In the genomic region with DNA sequence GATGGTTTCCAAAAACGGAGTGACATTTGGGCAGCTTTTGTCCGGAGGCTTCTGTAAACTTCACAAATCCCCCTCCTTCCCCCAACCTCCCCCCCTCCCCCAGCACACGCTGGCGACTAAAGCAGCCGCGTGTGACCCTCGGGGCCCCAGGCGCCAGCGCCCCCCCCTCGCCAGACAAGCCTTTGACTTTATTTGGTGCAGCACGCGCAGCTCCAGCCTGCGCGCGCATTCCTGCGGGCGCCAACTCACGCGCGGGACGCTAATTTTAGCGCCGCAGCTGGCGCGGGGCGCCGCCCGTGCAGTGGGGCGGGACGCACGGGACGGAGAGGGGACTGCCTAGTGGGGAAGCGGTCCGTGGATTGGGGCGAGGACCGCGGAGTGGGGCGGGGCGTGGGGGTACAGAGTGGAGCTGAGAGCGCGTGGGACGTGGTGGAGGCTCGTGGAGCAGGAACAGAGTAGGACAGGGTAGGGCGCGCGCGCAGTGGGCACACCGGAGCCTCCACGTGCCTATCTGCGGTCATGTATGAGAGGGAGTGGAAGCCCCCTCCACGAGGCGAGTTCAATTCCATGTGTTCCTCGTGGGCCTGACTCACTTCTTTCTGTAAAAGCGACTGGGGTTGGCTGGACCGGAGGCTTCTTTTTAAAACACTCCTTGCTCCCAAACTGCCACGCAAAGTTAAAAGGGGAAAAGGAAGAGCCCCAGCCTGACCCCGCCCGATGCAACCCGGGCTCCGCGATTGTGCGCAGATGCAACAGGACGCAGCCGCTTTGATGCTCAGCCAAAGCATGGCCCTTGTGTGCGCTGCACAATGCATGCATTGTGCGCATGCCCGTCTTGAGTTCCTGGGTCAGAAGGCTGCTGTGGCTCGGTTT, we compare ENCODE assay signal across 8 mouse cellular contexts. TPM values are rescaled to one million over a fixed set of nuclear protein-coding genes. Genes with fewer than 3 reads are reported as not detected.
A peak's percentile ranks its signal among the peaks of the same experiment; 100 is the strongest.
DNase-seq lines count a peak whose midpoint lies in the region.

No protein-coding gene starts in this region.

- peaks cover 65% of the 10 kb centered on the region for H3K36me3 ChIP-seq in megakaryocyte, embryonic 14.5 days (replicated peaks; ENCODE audit: low read length)

- peak overlapping the region; percentile 93 for H3K4me3 ChIP-seq in megakaryocyte, embryonic 14.5 days (replicated peaks)

- peak; percentile 63 to 67 for DNase-seq in adrenal gland, adult 18-20 months (ENCODE audit: low spot score in 2 of 2)
- DNase-seq in embryo, embryonic 11 days = peak; percentile 96
- peak; percentile 85 for DNase-seq in gastrocnemius, postnatal 14 days
- peak; percentile 74 for DNase-seq in hindlimb bud, embryonic 11.5 days (ENCODE audit: extremely low spot score, low read depth, low spot score)
- DNase-seq in left cerebral cortex, postnatal 14 days (ENCODE audit: low spot score in 2 of 2) = peak; percentile 78 to 81
- DNase-seq in right cerebral cortex, postnatal 25 days = peak; percentile 83
- DNase-seq in urinary bladder, postnatal 25 days (ENCODE audit: low spot score) = peak; percentile 55

- intact Hi-C loops in gastrocnemius, postnatal 14 days (cut with DNase I; ENCODE audit: low total_unique reads) = no loop called here
- intact Hi-C loops in left cerebral cortex, postnatal 14 days (cut with DNase I) = loop anchor here (2.0 to 5.0 kb wide), 3 partner anchors 47 to 87 kb away; no protein-coding TSS in a partner anchor

- peaks cover 5% of the 10 kb centered on the region for H3K9me3 ChIP-seq in megakaryocyte, embryonic 14.5 days

- peaks cover 67% of the 10 kb centered on the region for H3K4me1 ChIP-seq in megakaryocyte, embryonic 14.5 days

- no peaks in the 10 kb centered on the region for H3K27me3 ChIP-seq in megakaryocyte, embryonic 14.5 days (replicated peaks)

RNA-seq across cellular contexts. Expression of gene Irf2bp2, which starts 9.6 kb away (rescaled TPM):
- total RNA-seq in adrenal gland, adult 18-20 months (2021) = 100 to 1,000 TPM; 118 to 119 TPM
- total RNA-seq in gastrocnemius, postnatal 14 days (2021) = 10 to 100 TPM; 38.7 to 45.5 TPM
- 10 to 100 TPM; 56.9 to 62.5 TPM for total RNA-seq in left cerebral cortex, postnatal 14 days (2021)
- 51.5 and 58.6 TPM in 2 replicates for polyA plus RNA-seq in megakaryocyte, embryonic 14.5 days (2012; ENCODE audit: insufficient read depth, low replicate concordance)

Comparison
In these comparisons a context has a peak if more than half of its experiments do, and no peak if none do; other contexts are left out.
1. Peak in every context shown above with its lines: DNase-seq and H3K4me3 ChIP-seq.